Mouse (Mus musculus): ENCODE measurements around the gene Atp1a1. TPM values are rescaled to one million over a fixed set of nuclear protein-coding genes. Genes with fewer than 3 reads are reported as not detected.

Gene Atp1a1
- polyA plus RNA-seq, 1 experiment from 2014 or later, result 77.2 TPM

DNA sequence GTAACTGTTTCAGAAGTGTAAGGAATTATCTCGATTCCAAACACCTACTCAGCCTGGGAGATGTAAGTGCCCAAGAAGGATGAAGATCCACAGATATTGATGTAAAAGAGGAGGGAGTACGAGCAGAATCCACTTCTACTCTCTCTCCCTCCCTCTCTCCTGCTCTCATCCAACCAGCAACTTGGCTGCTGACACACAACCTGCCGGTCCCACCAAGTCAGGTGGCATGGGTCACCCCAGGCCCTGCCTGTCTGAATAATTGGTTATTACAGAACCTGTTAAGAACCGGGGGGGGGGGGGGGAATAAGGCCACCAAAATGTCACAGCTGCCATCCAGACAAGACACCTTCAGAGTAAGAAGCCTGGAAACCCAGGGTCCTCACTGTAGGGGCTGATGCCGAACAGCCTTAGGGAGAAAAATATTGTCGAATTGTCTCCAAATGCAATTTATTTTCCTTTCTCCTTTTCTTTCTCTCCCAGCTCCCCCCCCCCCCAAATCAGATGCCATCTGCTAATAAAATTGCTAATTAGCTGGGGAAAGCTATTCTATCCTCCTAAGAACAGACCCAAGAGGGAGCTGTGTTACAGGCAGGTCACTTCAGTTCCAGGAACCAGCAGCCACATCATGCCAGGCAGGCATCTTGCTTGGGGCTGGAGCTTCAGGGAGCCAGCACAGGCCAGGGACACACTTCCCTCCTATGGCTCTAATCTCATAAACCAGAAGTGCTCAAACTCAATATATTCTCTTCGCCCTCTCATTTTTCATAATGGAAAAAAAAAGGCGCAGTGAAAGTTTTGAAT, 6.7 kb upstream of the Atp1a1 start:
- no peak overlapping the region for H3K4me3 ChIP-seq (replicated peaks)
- WGBS, result 44% methylated on average over 8 of the region's 8 CpGs
- ATAC-seq (ENCODE audit: low FRiP score), result peak; percentile 67; the same call in 1 of the 2 replicates
- no peaks in the 10 kb centered on the region for H3K36me3 ChIP-seq
- peak overlapping the region; percentile 56 for H3K27ac ChIP-seq (replicated peaks)
- H3K9me3 ChIP-seq (replicated peaks), result no peaks in the 10 kb centered on the region
- no peak overlapping the region for H3K9ac ChIP-seq (replicated peaks)
- no peak overlapping the region for H3K4me2 ChIP-seq
- no peaks in the 10 kb centered on the region for H3K27me3 ChIP-seq (replicated peaks)
- H3K4me1 ChIP-seq, result peaks cover 19% of the 10 kb centered on the region

DNA sequence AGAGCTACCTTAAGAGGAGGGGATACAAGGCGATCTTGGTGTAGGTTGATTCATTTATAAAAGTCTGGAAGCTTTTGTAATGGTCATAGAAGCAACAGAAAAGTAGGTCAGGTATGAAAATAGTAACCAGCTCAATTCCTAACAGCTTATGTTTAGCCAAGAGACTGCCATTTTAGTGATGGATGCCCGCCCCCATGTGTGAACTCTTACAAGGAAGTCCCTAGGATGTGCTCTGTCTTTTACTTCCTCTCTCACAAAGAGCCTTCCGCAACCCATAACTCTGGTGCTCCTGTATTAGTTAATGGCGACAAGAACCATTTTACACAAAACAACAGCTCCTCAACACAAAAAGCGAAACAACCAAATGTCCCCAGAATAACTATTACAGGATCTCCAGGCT, 4.8 kb upstream of the Atp1a1 start:
- ATAC-seq (ENCODE audit: low FRiP score), result no peak
- Histone ChIP-seq H3K4me2 (no peak overlapping the region), H3K27me3 (replicated peaks) (no peaks in the 10 kb centered on the region), H3K4me3 (replicated peaks) (no peak overlapping the region), H3K27ac (replicated peaks) (no peak overlapping the region), H3K9me3 (replicated peaks) (no peaks in the 10 kb centered on the region), H3K36me3 (no peaks in the 10 kb centered on the region), H3K4me1 (peaks cover 30% of the 10 kb centered on the region), H3K9ac (replicated peaks) (no peak overlapping the region)
- 94% methylated on average over 5 of the region's 5 CpGs for WGBS

DNA sequence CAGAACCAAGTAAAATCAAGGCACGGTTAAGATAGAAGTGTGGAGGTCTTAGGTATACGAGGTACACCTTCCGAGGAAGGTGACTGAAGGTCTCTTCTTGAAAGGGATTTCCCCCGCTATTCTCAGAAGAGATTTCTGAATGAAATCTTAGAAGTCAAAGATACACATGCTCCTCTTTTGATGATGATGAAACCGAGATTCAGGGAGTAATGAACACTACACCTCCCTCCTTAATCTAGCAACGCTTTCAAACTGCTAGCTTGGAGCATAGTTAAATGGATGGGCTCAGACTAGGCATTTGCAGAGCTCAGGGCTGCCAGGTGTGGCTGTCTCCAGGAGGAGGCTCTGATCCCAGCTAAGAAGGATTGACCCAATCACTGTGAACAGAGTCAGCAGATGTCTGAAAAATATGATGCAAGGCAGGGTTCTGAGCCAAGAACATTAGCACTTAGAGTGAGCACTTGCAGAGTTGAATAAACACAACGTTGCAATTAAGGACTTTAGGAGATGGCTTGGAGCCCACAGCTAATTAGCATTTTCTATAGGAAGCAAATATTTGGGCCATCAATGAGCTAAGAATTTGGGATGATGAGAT, 2.5 kb upstream of the Atp1a1 start:
- no peaks in the 10 kb centered on the region for H3K27me3 ChIP-seq (replicated peaks)
- no peaks in the 10 kb centered on the region for H3K9me3 ChIP-seq (replicated peaks)
- H3K4me2 ChIP-seq, result no peak overlapping the region
- no peaks in the 10 kb centered on the region for H3K36me3 ChIP-seq
- WGBS, result 78% methylated on average over 7 of the region's 7 CpGs
- H3K9ac ChIP-seq (replicated peaks), result no peak overlapping the region
- no peak overlapping the region for H3K27ac ChIP-seq (replicated peaks)
- no peak for ATAC-seq (ENCODE audit: low FRiP score)
- peaks cover 43% of the 10 kb centered on the region for H3K4me1 ChIP-seq
- H3K4me3 ChIP-seq (replicated peaks), result no peak overlapping the region

DNA sequence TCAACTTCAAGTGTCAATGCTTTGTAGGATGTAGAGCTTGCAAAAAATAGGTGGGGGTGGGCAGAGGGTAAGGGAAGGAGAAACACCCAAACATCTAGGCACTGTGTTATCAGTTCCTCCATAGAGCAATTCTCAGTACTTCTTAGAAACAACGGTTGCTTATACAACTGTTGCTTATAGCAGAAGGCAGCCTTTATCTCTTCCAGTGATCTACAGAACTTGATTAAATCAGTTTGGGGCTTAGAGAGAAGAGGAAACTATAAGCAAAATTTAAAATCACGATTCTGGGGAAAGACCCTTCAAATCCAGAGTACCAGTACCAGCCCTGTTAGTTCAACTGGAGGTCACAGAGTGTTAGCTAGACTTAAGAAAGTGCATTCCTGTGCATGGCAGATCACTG, 1.2 kb upstream of the Atp1a1 start:
- no peak for ATAC-seq (ENCODE audit: low FRiP score)
- Histone ChIP-seq H3K4me1 (peaks cover 43% of the 10 kb centered on the region), H3K27ac (replicated peaks) (no peak overlapping the region), H3K36me3 (no peaks in the 10 kb centered on the region), H3K4me2 (peak overlapping the region; percentile 71), H3K27me3 (replicated peaks) (no peaks in the 10 kb centered on the region), H3K9ac (replicated peaks) (no peak overlapping the region), H3K4me3 (replicated peaks) (0 out of 2 replicates have a peak overlapping the region, but pooled peaks have one; percentile 83), H3K9me3 (replicated peaks) (no peaks in the 10 kb centered on the region)
- WGBS, result 74% methylated on average over 2 of the region's 2 CpGs

DNA sequence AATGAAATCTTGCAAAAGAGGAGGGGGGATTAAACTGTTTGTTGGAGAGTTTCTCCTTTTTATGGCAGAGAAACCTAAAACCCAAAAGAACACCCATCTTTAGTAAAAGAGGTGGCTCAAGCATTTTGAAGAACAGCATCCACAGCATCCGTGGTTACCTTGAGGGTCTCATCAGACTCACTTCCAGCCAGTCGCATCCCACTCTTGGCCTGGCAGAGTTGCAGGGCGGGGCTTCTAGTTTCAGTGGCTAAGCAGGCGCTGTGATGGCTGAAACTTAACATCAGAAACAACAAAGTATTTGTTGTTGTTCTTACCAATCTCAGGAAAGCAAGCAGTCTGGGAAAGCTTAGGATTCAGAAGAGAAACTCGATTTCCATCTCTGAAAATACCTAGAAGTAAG, 807 bp upstream of the Atp1a1 start:
- no peaks in the 10 kb centered on the region for H3K36me3 ChIP-seq
- peak overlapping the region; percentile 95 for H3K27ac ChIP-seq (replicated peaks)
- peak overlapping the region; percentile 90; the same call in 1 of the 2 replicates for H3K9ac ChIP-seq (replicated peaks)
- no peaks in the 10 kb centered on the region for H3K27me3 ChIP-seq (replicated peaks)
- WGBS, result 25% methylated on average over 5 of the region's 5 CpGs
- peaks cover 46% of the 10 kb centered on the region for H3K4me1 ChIP-seq
- no peaks in the 10 kb centered on the region for H3K9me3 ChIP-seq (replicated peaks)
- peak overlapping the region; percentile 83 for H3K4me3 ChIP-seq (replicated peaks)
- H3K4me2 ChIP-seq, result peak overlapping the region; percentile 71
- no peak for ATAC-seq (ENCODE audit: low FRiP score)

DNA sequence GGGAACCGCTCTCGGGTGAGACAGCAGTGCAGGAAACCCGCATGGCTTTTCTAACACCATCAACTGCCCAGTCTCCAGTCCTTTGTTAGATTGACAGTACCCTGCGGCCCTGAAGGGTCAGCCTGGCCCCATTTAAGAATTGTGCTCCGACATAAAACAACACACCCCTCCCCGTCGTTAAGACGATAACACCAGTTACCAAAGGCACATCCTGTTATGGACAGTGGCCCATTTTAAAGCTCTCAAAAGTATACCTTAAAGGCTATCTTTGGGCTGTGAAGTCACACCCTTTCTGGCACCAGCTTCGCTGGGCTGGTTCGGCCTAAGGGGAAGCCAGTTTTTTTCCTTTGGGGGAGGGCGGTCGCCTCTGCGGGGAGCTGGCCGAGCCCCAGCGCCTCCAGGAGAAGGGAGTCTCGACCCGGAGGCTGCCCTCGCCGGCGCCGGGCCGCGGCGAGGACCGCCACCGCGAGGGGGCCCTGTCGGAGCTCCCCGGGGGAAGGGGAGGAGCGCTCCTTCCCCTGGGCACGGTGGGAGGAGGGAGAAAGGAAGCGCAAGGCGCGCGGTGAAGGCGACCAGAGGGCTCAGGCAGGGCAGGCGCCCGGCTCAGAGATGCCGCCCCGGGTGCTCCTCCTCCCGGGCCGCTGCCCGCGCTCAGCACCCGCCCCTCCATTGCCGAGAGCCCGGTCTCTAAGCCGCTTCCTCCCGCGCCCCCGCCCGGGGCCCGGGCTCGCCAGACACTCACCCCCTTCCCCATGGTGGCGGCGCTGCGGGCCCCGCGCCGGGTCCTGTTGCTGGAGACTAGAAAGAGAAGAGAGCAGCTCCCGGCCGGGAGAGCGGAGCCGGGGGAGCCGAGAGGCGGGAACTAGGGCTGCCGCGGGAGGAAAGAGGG, 579 bp downstream of the Atp1a1 start:
- H3K27me3 ChIP-seq (replicated peaks), result no peaks in the 10 kb centered on the region
- H3K4me1 ChIP-seq, result peaks cover 60% of the 10 kb centered on the region
- no peaks in the 10 kb centered on the region for H3K9me3 ChIP-seq (replicated peaks)
- H3K9ac ChIP-seq (replicated peaks), result peak overlapping the region; percentile 90
- no peaks in the 10 kb centered on the region for H3K36me3 ChIP-seq
- peak; percentile 85 for ATAC-seq (ENCODE audit: low FRiP score)
- H3K27ac ChIP-seq (replicated peaks), result peak overlapping the region; percentile 95
- peak overlapping the region; percentile 83 for H3K4me3 ChIP-seq (replicated peaks)
- WGBS, result under 1% methylated on average over 39 of the region's 68 CpGs
- peak overlapping the region; percentile 71 for H3K4me2 ChIP-seq

- no peaks in the 10 kb centered on the region for H3K9me3 ChIP-seq (replicated peaks)
- H3K4me3 ChIP-seq (replicated peaks), result peak overlapping the region; percentile 83
- no peak for ATAC-seq (ENCODE audit: low FRiP score)
- peak overlapping the region; percentile 95 for H3K27ac ChIP-seq (replicated peaks)
- H3K27me3 ChIP-seq (replicated peaks), result no peaks in the 10 kb centered on the region
- H3K9ac ChIP-seq (replicated peaks), result peak overlapping the region; percentile 90
- no peaks in the 10 kb centered on the region for H3K36me3 ChIP-seq
- H3K4me2 ChIP-seq, result peak overlapping the region; percentile 71
- peaks cover 67% of the 10 kb centered on the region for H3K4me1 ChIP-seq
- 25% methylated on average over 7 of the region's 7 CpGs for WGBS
Observed at GRCm38 (mm10) chr3:101603194-101603593, 1.3 kb downstream of the Atp1a1 start.

DNA sequence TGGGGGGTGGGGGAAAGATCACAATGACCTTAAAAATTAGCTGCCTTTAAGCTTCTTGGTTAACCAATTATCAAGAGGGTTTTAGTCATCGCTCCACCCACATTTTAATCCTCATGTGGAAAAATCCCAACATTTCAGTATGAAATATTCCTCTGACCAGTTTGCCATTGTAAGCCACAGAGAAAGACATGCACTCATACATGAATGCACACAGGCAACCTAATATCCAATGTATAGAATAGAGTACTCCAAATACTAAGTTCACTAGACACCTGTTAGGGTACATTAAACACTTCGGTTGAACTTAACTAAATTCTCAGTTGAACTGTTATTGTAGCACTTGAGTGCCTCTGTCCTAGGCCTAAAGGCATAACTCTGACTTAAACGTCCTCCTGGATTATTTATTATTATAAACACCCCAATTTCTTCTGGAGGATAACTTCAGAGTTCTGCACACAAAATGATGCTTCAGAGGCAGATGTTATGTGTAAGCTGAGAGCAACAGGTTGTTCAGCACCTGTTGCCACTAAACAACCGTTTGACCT, 1.9 kb downstream of the Atp1a1 start:
- WGBS, result 74% methylated on average over 4 of the region's 4 CpGs
- H3K27me3 ChIP-seq (replicated peaks), result no peaks in the 10 kb centered on the region
- peaks cover 70% of the 10 kb centered on the region for H3K4me1 ChIP-seq
- H3K9me3 ChIP-seq (replicated peaks), result no peaks in the 10 kb centered on the region
- peak overlapping the region; percentile 90 for H3K9ac ChIP-seq (replicated peaks)
- peak overlapping the region; percentile 83 for H3K4me3 ChIP-seq (replicated peaks)
- no peak overlapping the region; the same call in 1 of the 2 replicates for H3K27ac ChIP-seq (replicated peaks)
- no peaks in the 10 kb centered on the region for H3K36me3 ChIP-seq
- ATAC-seq (ENCODE audit: low FRiP score), result no peak
- H3K4me2 ChIP-seq, result peak overlapping the region; percentile 71

DNA sequence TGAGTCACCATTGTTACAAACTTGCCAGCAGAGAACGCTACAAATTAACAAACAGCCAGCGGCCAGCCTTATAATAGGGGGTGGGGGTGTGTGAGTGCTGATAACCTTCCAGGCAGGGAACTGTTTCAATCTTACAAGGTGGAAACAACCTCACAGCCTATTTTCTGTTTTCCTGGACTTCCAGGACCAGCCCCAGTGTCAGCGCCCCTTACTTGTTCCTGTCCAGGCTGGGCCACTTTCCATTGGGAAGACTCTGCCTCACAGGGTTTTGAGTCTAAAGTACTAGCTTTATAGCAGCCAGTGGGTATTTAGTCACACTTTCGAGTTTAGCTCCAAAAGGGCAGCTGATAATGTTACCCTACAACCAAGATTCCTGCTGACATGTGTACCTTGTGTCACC, 2.8 kb downstream of the Atp1a1 start:
- H3K4me1 ChIP-seq, result peaks cover 75% of the 10 kb centered on the region
- no peaks in the 10 kb centered on the region for H3K27me3 ChIP-seq (replicated peaks)
- H3K36me3 ChIP-seq, result no peaks in the 10 kb centered on the region
- 0 out of 2 replicates have a peak overlapping the region, but pooled peaks have one; percentile 11 for H3K27ac ChIP-seq (replicated peaks)
- 0 out of 2 replicates have a peak overlapping the region, but pooled peaks have one; percentile 83 for H3K4me3 ChIP-seq (replicated peaks)
- ATAC-seq (ENCODE audit: low FRiP score), result no peak
- H3K4me2 ChIP-seq, result peak overlapping the region; percentile 71
- H3K9ac ChIP-seq (replicated peaks), result 0 out of 2 replicates have a peak overlapping the region, but pooled peaks have one; percentile 9
- no peaks in the 10 kb centered on the region for H3K9me3 ChIP-seq (replicated peaks)
- whole genome bisulfite sequencing, result 39% methylated on average over 4 of the region's 4 CpGs

GRCm38 (mm10) chr3:101601003-101601525, 3.4 kb downstream of the Atp1a1 start:
- Histone ChIP-seq H3K4me2 (peak overlapping the region; percentile 71), H3K9me3 (replicated peaks) (no peaks in the 10 kb centered on the region), H3K27me3 (replicated peaks) (no peaks in the 10 kb centered on the region), H3K4me1 (peaks cover 82% of the 10 kb centered on the region), H3K4me3 (replicated peaks) (no peak overlapping the region), H3K36me3 (no peaks in the 10 kb centered on the region), H3K9ac (replicated peaks) (no peak overlapping the region), H3K27ac (replicated peaks) (no peak overlapping the region)
- WGBS, result 52% methylated on average over 8 of the region's 8 CpGs
- no peak for ATAC-seq (ENCODE audit: low FRiP score)

All from neural tube, embryonic 15.5 days (tissue).